17 mouse cellular contexts compared by ENCODE assay signal in genomic region chr9:82800360-82800759, GRCm38 (mm10). TPM values are rescaled to one million over a fixed set of nuclear protein-coding genes. Genes with fewer than 3 reads are reported as not detected.
DNase-seq lines count a peak whose midpoint lies in the region; ATAC-seq and TF ChIP-seq lines count a peak whose summit lies in the region.
"Had no signal": no experiment of that assay in that cellular context is flagged by ENCODE, and none has a peak within 500 bp of the region (broad histone marks: within the 10 kb centered on the region; RNA-seq: fewer than 3 reads in every experiment).

No protein-coding gene starts in this region.

- no peaks in the 10 kb centered on the region for H3K79me2 ChIP-seq in heart, adult 2 months (replicated peaks; ENCODE audit: control insufficient read depth, insufficient read depth, low read length)
- no peaks in the 10 kb centered on the region for H3K79me2 ChIP-seq in MEL (ENCODE audit: control insufficient read depth, insufficient read depth, low read length, poor library complexity)

- H3K36me3 ChIP-seq in heart, embryonic 14.5 days (ENCODE audit: control insufficient read depth, insufficient read depth, low read length) = no peaks in the 10 kb centered on the region
- H3K36me3 ChIP-seq in heart, adult 2 months (ENCODE audit: control insufficient read depth, insufficient read depth, low read length) = no peaks in the 10 kb centered on the region
- peaks cover 0 to 14% of the 10 kb centered on the region in 2 experiments; a peak in 2 of 4 replicates for H3K36me3 ChIP-seq in MEL (ENCODE audit: control insufficient read depth in 1 of 2, insufficient read depth in 2 of 2, low read length in 2 of 2)
- H3K36me3 ChIP-seq in hindbrain, embryonic 10.5 days = no peaks in the 10 kb centered on the region
- H3K36me3 ChIP-seq: hindbrain, embryonic 13.5 days; neural tube, embryonic 13.5 days had no signal

- H3K4me1 ChIP-seq in heart, embryonic 14.5 days (ENCODE audit: control insufficient read depth in 2 of 2, insufficient read depth in 2 of 2, low read length in 2 of 2) = peaks cover 0 to 6% of the 10 kb centered on the region in 2 experiments; a peak in 1 of 4 replicates
- no peaks in the 10 kb centered on the region for H3K4me1 ChIP-seq in heart, adult 2 months (ENCODE audit: control insufficient read depth, insufficient read depth, low read length)
- H3K4me1 ChIP-seq in MEL (ENCODE audit: control insufficient read depth in 1 of 2, insufficient read depth in 2 of 2, low read length in 2 of 2) = peaks cover 6 to 8% of the 10 kb centered on the region in 2 experiments
- H3K4me1 ChIP-seq in hindbrain, embryonic 10.5 days (replicated peaks) = no peaks in the 10 kb centered on the region
- H3K4me1 ChIP-seq: hindbrain, embryonic 13.5 days; neural tube, embryonic 13.5 days had no signal

- no peak overlapping the region for H3K4me3 ChIP-seq in heart, embryonic 14.5 days (ENCODE audit: control insufficient read depth in 1 of 2, insufficient read depth in 1 of 2, low read depth in 1 of 2, low read length in 2 of 2)
- no peak overlapping the region for H3K4me3 ChIP-seq in heart, adult 2 months
- no peak overlapping the region; a peak in 1 of 4 replicates for H3K4me3 ChIP-seq in MEL (ENCODE audit: control insufficient read depth in 1 of 2, insufficient read depth in 1 of 2, low read depth in 2 of 2, low read length in 2 of 2)
- no peak overlapping the region for H3K4me3 ChIP-seq in hindbrain, embryonic 10.5 days
- H3K4me3 ChIP-seq: erythroblast, embryonic 14.5 days; hindbrain, embryonic 13.5 days; neural tube, embryonic 13.5 days had no signal

- WGBS in heart, embryonic 14.5 days = 39% methylated on average over 8 of the region's 8 CpGs
- WGBS in heart, adult 2 months = 13% methylated on average over 8 of the region's 8 CpGs
- WGBS in hindbrain, embryonic 10.5 days = 88% methylated on average over 8 of the region's 8 CpGs

- no peaks in the 10 kb centered on the region for H3K9me3 ChIP-seq in heart, embryonic 14.5 days (ENCODE audit: control insufficient read depth, low read length)
- H3K9me3 ChIP-seq in MEL (replicated peaks; ENCODE audit: insufficient read depth, low read length) = no peaks in the 10 kb centered on the region
- no peaks in the 10 kb centered on the region for H3K9me3 ChIP-seq in hindbrain, embryonic 10.5 days
- H3K9me3 ChIP-seq: hindbrain, embryonic 13.5 days; neural tube, embryonic 13.5 days had no signal

- DNase-seq in heart, adult 2 months = no peak
- DNase-seq in MEL (ENCODE audit: low read depth, low spot score) = peak; percentile 88
- peak; percentile 19 for DNase-seq in brain, embryonic 14.5 days (ENCODE audit: low read depth)
- peak; percentile 3 for DNase-seq in lung, postnatal 10 days
- no peak for DNase-seq in adrenal gland, postnatal 4 days (ENCODE audit: low spot score in 2 of 2)
- no peak for DNase-seq in hindbrain, embryonic 10.5 days (ENCODE audit: low spot score)
- DNase-seq: cerebellum, adult 18-20 months; embryo, embryonic 11 days; gastrocnemius, postnatal 14 days; kidney, adult 2 months; liver; right cerebral cortex, adult 18-20 months had no signal

- intact Hi-C loops in heart, adult 2 months (cut with DNase I) = no loop called here

- TF ChIP-seq RAD21 in MEL (IDR thresholded peaks at IDR 0.05; ENCODE audit: low read depth, low read length) = no peak

- no peak overlapping the region for H3K4me2 ChIP-seq in heart, embryonic 14.5 days (ENCODE audit: low read length)
- H3K4me2 ChIP-seq: hindbrain, embryonic 13.5 days; neural tube, embryonic 13.5 days had no signal

- TF ChIP-seq CTCF in heart, adult 2 months (IDR thresholded peaks at IDR 0.05) = no peak
- no peak for TF ChIP-seq CTCF in MEL (IDR thresholded peaks at IDR 0.05 in 2 of 3, conservative IDR thresholded peaks at IDR 0.05 in 1 of 3; ENCODE audit: control insufficient read depth in 1 of 3, insufficient read depth in 1 of 3, low read depth in 2 of 3, low read length in 3 of 3, poor library complexity in 1 of 3, severe bottlenecking in 1 of 3)
- TF ChIP-seq CTCF in brain, embryonic 14.5 days (IDR thresholded peaks at IDR 0.05; ENCODE audit: borderline replicate concordance, extremely low read depth, insufficient read depth, insufficient read length) = no peak

- no peak for TF ChIP-seq POLR2A in heart, adult 2 months (IDR thresholded peaks at IDR 0.05; ENCODE audit: insufficient read depth, low read depth, low read length)
- no peak for TF ChIP-seq POLR2A in MEL (IDR thresholded peaks at IDR 0.05; ENCODE audit: control insufficient read depth in 1 of 2, insufficient read depth in 1 of 2, low read depth in 1 of 2, low read length in 2 of 2, poor library complexity in 1 of 2)
- no peak for TF ChIP-seq POLR2A in brain, embryonic 14.5 days (IDR thresholded peaks at IDR 0.05; ENCODE audit: borderline replicate concordance, extremely low read depth, insufficient read depth, insufficient read length, poor library complexity, severe bottlenecking)

- no peak overlapping the region for H3K27ac ChIP-seq in heart, embryonic 14.5 days (replicated peaks in 1 of 2; ENCODE audit: control insufficient read depth in 1 of 2, insufficient read depth in 1 of 2, low read depth in 2 of 2, low read length in 2 of 2)
- no peak overlapping the region for H3K27ac ChIP-seq in heart, adult 2 months
- H3K27ac ChIP-seq in MEL (ENCODE audit: control insufficient read depth, low read depth, low read length) = no peak overlapping the region
- no peak overlapping the region for H3K27ac ChIP-seq in hindbrain, embryonic 10.5 days
- H3K27ac ChIP-seq: hindbrain, embryonic 13.5 days; neural tube, embryonic 13.5 days had no signal

- no peaks in the 10 kb centered on the region for H3K27me3 ChIP-seq in heart, embryonic 14.5 days (ENCODE audit: control insufficient read depth, insufficient read depth, low read length)
- H3K27me3 ChIP-seq in heart, adult 2 months (ENCODE audit: control insufficient read depth, insufficient read depth, low read length) = no peaks in the 10 kb centered on the region
- H3K27me3 ChIP-seq in MEL (ENCODE audit: control insufficient read depth in 1 of 2, insufficient read depth in 2 of 2, low read length in 2 of 2) = peaks cover 0 to 3% of the 10 kb centered on the region in 2 experiments; a peak in 1 of 4 replicates
- H3K27me3 ChIP-seq in hindbrain, embryonic 10.5 days (ENCODE audit: insufficient read depth, poor library complexity, severe bottlenecking) = no peaks in the 10 kb centered on the region
- H3K27me3 ChIP-seq: hindbrain, embryonic 13.5 days; neural tube, embryonic 13.5 days had no signal

- ATAC-seq in heart, embryonic 14.5 days (ENCODE audit: insufficient number of reproducible peaks, insufficient read depth, low FRiP score, low read depth) = 0 out of 2 replicates have a peak, but pooled peaks have one; percentile 39
- ATAC-seq: activated CD4-positive, CD25-positive, alpha-beta regulatory T cell, adult 4 months had no signal

- H3K9ac ChIP-seq in heart, embryonic 14.5 days (ENCODE audit: low read length) = no peak overlapping the region
- H3K9ac ChIP-seq in heart, adult 2 months (ENCODE audit: low read depth, low read length) = no peak overlapping the region
- H3K9ac ChIP-seq in MEL (ENCODE audit: control insufficient read depth, low read depth, low read length, poor library complexity, severe bottlenecking) = no peak overlapping the region
- H3K9ac ChIP-seq: hindbrain, embryonic 13.5 days; neural tube, embryonic 13.5 days had no signal

- TF ChIP-seq EP300 in heart, adult 2 months (IDR thresholded peaks at IDR 0.05; ENCODE audit: insufficient read depth, low read depth, low read length) = no peak
- TF ChIP-seq EP300 in MEL (IDR thresholded peaks at IDR 0.05; ENCODE audit: low read depth in 1 of 2, low read length in 2 of 2) = peak; percentile 69 to 70

TF ChIP-seq in MEL, 35 proteins besides CTCF, POLR2A, EP300 and RAD21:
- peak; percentile 66; the same call in 1 of the 2 replicates for TF ChIP-seq RCOR1 (IDR thresholded peaks at IDR 0.05; ENCODE audit: low read depth, low read length)
- TF ChIP-seq MEF2A (IDR thresholded peaks at IDR 0.05; ENCODE audit: extremely low read depth, insufficient replicate concordance, low read depth, low read length, poor library complexity, severe bottlenecking) = no peak
- peak; percentile 90 for TF ChIP-seq GATA1 (IDR thresholded peaks at IDR 0.05; ENCODE audit: low read depth, low read length)
- no peak for TF ChIP-seq HCFC1 (IDR thresholded peaks at IDR 0.05; ENCODE audit: low read depth, low read length)
- peak; percentile 36; the same call in 1 of the 2 replicates for TF ChIP-seq BHLHE40 (IDR thresholded peaks at IDR 0.05; ENCODE audit: borderline replicate concordance, low read depth, low read length)
- TF ChIP-seq SMC3 (IDR thresholded peaks at IDR 0.05; ENCODE audit: low read depth, low read length) = 0 out of 2 replicates have a peak, but pooled peaks have one; percentile 11
- peak; percentile 55; the same call in 1 of the 2 replicates for TF ChIP-seq SIN3A (IDR thresholded peaks at IDR 0.05; ENCODE audit: low read length)
- peak; percentile 38; the same call in 1 of the 2 replicates for TF ChIP-seq TCF12 (IDR thresholded peaks at IDR 0.05; ENCODE audit: low read depth, low read length)
- TF ChIP-seq ZMIZ1 (IDR thresholded peaks at IDR 0.05; ENCODE audit: low read depth, low read length) = no peak
- no peak for TF ChIP-seq ZC3H11A (IDR thresholded peaks at IDR 0.05; ENCODE audit: low read depth, low read length)
- TF ChIP-seq MAZ (IDR thresholded peaks at IDR 0.05; ENCODE audit: low read depth, low read length) = peak; percentile 69; the same call in 1 of the 2 replicates
- TF ChIP-seq ETS1 (IDR thresholded peaks at IDR 0.05; ENCODE audit: low read depth, low read length) = peak; percentile 62
- peak; percentile 60 for TF ChIP-seq ELF1 (IDR thresholded peaks at IDR 0.05; ENCODE audit: low read depth, low read length)

RNA-seq across cellular contexts. Expression of gene Irak1bp1, which starts 29.0 kb away (rescaled TPM):
- 11.7 and 14.2 TPM in 2 replicates for polyA plus RNA-seq in heart, embryonic 14.5 days (2014; fragmentation: Nextera tagmentation; extraction: Ambion mirVana)
- total RNA-seq in heart, adult 2 months (2021) = 1 to 10 TPM; 2.3 to 3.2 TPM
- 2.4 and 2.7 TPM in 2 replicates for polyA plus RNA-seq in heart, adult 2 months (2012; rRNA removed)
- total RNA-seq in MEL (2012; rRNA removed) = 10.0 and 10.4 TPM in 2 replicates
- 10 to 100 TPM in 1 of 2 experiments, not detected in 1; 14.1 TPM for polyA plus RNA-seq in MEL (2012; ENCODE audit: insufficient read depth in 1 of 2, insufficient read length in 2 of 2, low read depth in 1 of 2, low replicate concordance in 2 of 2, missing spikeins in 1 of 2)
- polyA plus RNA-seq in brain, embryonic 14.5 days (2012; rRNA removed) = 22.2 and 27.5 TPM in 2 replicates
- 1 to 10 TPM; 7.8 to 8.6 TPM for total RNA-seq in adrenal gland, postnatal 4 days (2021)
- 20.1 and 21.1 TPM in 2 replicates for polyA plus RNA-seq in hindbrain, embryonic 10.5 days (2016; fragmentation: Nextera tagmentation; extraction: Ambion mirVana)
- polyA plus RNA-seq: erythroblast, embryonic 14.5 days had no signal

Comparison
In these comparisons a context has a peak if more than half of its experiments do, and no peak if none do; other contexts are left out.
1. DNase-seq: peak in MEL (single experiment), brain, embryonic 14.5 days (single experiment) and lung, postnatal 10 days (single experiment); none in heart, adult 2 months (0 of 2), adrenal gland, postnatal 4 days (0 of 2) and hindbrain, embryonic 10.5 days (single experiment).